Mouse (Mus musculus) hindlimb bud, embryonic 11.5 days (tissue): ENCODE results near the gene Dnajc6.

Experiments used
- DNase-seq: peaks from one replicate; pipeline ENCODE4 v3.0.0-alpha.2; 2012; ENCODE audit warnings: low read depth, low spot score; ENCODE audit errors: extremely low spot score

The Dnajc6 gene

DNA sequence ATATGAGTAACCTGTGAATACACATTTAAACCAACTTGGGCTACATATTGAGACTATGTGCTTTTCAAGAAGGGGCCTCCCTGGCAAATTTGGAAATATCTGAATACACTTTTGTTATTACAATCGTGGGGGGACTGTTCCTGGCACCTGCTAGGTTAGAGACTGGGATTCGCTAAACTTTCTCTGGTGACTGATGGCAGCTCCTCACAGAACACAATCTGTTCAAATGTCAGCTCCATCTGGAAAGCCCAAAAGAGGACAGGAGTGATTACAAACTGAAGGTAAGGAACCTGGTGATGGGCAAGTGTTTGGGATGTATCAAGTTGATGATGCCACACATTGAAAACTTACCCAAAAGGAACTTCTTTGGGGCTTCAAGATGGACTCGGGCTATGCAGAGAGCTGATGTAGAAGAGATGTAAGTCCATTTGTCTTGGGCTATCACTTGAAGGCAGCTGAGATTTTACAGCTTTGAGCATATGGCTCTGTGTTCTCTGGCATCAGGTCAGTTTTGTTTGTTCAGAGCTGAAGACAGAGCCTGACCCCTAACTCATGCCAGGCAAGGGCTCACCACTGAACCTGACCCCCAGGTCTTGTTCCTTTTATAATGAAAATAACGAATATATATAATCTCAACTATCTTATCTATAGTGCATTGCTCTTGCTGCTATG lies 68.4 kb downstream of the Dnajc6 start:
- DNase-seq: no peak

DNA sequence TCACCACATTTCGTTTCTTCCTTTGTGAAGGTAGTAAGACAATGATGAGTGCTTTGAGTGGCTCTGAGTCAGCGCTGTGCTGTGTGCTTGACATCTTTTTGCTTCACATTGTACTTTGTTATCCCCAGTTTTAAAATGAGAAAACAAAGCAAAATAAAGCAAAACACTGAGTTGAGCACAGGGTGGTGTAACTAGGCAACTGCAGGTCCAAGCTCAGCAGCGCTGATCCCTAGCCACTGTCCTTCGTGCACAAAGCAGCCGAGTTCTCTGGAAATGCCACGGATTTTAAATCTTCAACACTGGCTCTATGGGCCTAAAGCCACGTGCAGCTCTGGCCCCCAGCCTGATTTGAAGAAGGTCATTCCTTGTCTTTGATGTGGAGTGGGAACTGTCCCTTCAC lies 72.6 kb downstream of the Dnajc6 start:
- DNase-seq: no peak

DNA sequence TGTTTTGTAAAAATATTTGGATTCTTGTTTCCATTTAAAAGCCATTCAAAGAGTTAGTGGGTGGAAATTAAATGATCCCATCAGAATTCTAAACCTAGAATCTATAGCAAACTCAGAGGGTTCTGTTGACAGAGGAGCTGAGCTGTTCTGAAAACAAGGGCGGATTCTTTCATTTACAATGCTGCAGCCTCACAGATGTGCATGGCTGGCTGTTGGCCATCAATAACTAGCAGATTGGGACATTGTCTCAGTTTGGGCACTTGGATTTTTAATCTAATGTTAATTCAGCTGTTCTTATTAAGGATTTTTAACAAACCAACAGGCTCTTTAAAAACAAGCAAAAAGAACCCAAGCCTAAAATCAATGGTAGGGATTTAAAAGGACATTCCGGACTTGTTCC lies 75.7 kb downstream of the Dnajc6 start:
- no peak for DNase-seq

DNA sequence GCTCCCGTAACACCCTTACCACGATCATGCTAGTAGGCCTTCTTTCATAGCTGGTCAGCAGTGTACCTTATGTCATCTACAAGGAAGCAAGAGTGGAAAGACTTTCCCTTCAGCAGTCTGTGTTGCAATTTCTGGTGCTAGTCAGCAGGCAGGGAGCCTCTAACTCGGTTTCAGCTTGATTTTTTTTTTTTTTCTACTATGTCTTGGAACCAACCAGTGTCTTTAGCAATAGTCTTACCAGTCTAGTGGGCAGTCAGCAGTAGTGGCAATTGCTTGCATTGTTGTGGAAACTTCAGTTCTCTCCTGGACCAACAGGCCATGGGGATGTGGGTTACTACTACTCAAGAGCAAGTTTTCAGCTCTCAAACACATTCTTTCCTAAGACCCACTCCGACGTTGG lies 78.9 kb downstream of the Dnajc6 start:
- DNase-seq: no peak

DNA sequence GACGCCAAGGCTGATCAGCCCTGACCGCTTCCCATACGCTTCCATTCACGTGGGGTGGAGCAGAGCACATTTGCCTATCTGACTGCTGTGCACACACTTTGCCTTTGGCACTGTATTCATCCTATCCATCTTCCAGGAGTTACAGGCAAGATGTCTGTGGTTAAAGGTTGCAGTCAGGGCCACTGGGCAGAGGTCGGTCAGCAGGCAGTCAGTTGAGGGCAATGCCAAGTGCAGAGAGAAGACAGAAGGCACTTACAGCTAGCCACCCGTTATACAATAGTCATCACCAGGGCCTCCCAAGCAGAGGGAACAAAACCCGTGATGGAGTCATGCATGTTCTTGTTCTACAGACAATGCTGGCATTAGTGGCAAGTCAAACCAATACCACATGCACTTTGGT lies 82.3 kb downstream of the Dnajc6 start:
- DNase-seq: no peak

DNA sequence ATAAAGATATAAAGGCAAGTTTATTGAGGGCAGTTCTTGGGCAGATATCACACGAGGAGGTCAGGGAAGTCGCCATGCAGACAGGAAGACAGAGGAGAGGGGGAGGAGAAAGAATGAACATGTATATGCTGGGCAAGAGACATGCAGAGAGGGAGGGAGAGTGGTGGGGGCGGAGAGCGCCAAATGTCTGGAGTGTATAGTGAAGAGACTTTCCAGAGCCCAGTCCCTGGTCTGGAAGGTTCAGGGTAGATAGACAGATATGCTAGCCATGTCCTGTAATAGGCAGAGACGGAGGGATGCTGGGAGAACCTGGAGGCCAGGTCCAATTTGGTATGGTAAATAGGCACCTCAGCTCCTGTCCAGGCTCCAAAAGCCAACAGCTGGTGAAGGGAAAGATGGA lies 83.1 kb downstream of the Dnajc6 start:
- DNase-seq: no peak

DNA sequence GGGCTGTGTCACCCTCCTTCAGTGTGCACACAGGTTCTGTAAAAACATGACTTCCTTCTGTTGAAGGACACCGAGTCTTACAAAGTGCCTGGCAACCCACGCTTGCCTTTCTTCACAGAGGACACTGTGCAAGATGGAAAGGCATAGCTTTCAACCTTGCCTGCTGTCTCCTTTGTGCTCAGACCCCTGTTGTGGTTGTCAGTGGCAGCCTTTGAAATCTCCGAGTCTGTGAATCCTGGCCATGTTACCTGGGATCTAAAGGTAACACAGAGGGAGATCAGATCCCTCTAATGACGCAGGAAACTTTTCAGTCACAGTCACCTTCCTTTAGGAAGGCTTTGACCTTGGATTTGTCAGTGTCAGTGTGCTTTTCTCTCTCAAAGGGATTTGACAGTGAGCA lies 84.7 kb downstream of the Dnajc6 start:
- DNase-seq: no peak

DNA sequence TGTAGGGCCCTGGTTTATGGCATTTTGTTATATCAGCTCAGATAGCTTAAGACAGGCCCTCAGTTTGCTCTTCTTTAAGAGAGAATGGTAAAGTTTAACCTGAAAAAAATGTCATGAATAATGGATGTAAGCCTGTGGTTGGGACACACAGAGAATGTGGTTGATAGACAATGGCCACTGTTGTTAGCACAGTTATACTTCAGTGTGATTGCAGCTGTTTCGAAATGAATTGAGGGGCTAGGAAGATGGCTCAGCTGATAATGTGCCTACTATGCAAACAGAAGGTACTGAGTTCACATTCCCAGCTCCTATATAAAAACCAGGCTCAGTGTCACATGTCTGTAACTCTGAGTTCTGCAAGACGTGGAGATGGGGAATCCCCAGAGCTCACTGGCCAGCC lies 86.4 kb downstream of the Dnajc6 start:
- DNase-seq: no peak

DNA sequence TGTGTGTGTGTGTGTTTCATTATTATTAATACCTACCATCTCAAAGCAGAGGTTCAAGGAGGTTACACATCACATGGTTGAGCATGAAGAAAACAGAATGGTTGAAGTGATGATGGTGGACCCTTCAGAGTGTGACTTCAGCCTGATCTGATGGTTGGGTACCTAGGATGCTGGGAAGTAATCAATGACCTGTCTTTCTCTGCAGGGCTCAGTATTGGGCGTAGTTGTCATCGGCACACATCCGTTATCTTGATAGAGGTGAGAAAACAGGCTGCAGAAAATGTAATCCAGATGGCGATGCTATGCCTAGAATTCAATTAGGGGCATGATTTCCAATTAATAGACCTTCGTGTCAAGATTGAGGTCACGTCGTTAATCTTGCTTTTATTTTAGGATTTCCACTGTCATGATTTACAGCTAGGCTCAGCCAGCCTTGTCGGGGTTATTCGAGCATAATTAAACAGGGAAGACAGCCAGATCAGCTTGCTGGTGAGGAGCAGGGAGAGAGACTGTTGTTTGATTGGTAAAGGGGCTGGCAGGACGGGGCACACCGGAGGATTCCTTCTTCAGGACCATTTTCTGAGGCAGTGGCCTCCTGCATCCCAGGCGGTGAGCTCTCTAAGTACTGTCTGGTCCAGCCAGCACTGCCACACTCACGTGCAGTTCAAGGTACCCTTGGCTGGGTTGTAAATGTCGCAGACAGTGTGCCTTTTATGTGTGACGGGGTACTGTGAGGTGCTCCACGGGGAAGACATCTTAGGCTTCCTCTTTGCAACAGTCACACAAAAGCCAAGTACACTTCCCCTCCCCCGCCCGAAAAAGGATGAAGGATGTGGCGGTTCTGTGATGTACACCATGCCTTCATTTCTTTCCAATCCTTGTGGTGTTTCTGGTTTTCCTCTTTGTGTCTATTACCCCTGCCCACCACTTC lies 88.3 kb downstream of the Dnajc6 start:
- DNase-seq: no peak

DNA sequence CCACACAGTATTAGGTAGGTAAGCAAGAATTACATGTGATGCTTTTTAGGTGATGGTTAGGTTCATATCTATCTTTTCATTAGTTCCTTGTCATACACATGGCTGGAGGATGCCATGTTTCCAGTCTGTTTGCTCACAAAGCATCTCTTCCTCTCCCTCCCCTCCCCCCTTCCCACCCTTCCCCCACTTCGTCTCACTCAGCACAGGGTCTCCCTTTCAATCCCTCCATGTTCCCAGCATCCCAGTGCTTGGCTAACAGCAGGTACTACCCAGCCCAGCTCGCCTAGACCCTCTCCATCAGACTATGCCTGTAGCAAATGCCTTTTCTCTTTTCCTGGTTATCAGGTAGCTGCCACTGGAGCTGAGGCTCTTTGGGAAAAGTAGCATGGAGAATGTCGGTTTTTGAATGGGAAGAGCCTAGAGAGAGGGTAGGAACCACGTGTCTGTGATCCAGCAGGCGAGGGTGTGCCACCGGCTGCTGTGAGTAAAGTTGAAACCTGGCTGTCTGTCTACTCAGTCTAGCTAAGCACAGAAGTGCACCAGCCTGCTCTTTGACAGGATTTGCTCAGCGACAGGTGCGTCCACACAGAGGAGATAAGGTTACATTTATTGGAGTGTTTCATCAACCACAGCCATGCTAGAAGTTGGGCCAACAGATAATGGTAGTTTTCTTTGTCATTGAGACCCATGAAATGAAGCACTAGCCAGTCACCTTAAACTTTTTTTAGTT lies 89.2 kb downstream of the Dnajc6 start:
- DNase-seq: no peak

DNA sequence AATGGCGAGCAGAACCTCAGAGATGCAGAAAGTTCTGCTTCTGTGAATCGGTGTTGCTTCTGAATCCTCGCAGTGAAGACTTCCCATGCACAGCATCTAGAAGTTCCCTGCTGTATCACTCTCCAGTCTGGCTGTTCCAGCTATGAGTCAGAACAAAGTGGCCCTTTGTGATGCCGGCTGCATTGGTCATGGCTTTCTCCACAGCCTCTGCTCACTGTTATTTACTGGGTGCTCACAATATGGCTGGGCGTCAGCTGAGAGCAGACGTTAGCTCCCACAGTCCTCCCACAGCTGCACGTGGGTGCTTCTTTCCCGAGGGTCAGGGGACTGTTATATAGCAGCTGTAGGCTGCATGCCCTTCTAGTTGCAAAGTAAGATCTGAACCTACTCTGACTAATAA lies 92.5 kb downstream of the Dnajc6 start:
- no peak for DNase-seq

DNA sequence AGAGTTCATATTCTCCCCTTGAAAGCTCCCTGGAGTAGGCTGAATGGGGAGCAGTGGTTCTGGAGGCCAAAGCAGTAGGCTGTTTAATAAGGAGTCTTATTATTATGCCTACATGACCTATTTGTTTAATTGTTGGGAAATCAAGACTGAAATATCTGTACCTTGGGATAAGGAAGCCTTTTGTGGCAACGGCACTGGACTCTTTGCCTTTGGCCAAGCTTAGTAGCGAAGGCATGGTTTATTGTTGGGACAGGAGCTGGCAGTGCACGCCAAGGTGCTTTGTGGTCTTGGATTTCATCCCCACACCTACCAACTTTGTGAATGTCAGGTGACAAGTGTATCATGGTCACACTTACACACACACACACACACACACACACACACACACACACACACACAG lies 93.3 kb downstream of the Dnajc6 start:
- DNase-seq: no peak

DNA sequence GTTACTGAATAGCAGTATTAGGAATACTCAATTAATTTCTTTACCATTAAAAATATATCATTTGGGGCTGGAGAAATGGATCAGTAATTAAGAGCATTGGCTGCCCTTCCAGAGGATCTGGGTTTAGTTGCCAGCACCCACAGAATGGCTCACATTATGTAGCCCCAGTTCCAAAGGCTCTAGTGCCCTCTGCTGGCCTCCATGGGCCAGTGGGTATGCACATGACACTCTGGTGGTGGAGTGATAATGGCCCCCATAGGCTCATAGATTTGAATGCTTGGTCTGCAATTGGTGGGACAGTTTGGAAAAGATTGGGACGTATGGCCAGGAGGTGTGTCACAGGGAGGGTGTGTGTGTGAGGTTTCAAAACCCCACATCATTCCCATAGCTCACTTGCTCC lies 95.0 kb downstream of the Dnajc6 start:
- no peak for DNase-seq

DNA sequence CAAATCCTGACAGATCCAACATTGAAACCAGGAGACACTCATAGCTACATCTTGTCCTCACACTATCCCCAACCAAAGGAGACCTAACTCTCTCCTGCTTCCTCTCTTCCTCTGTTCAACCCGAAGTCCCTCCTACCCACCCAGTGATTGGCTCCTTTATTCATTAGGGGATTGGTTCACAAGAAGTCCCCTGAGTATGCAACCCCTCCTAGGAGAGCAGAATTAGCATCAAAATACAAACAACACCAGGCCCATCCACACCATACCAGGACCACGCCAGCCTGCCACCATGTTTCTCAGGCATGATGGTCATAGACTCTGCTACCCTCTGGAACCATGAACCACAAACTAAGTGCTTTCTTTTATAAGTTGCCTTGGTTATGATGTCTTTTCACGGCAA lies 96.0 kb downstream of the Dnajc6 start:
- DNase-seq: no peak

DNA sequence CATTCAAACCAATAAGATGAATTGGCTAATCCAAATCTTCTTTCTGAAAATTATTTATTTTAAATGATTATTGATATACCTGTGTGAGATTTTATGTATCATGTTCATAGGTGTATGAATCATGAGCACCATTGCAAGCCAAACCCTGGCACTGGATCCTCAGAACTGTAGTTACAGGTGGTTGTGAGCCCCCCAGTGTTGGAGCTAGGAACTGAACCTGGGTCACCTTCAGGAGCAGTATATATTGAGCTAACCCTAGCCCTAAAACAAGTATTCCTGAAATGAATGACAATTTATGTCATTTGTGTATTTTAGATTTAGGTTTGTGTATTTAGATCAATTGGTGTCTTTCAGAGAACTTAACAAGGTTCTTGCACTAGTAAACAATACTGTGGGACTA lies 105.3 kb downstream of the Dnajc6 start:
- DNase-seq: no peak

DNA sequence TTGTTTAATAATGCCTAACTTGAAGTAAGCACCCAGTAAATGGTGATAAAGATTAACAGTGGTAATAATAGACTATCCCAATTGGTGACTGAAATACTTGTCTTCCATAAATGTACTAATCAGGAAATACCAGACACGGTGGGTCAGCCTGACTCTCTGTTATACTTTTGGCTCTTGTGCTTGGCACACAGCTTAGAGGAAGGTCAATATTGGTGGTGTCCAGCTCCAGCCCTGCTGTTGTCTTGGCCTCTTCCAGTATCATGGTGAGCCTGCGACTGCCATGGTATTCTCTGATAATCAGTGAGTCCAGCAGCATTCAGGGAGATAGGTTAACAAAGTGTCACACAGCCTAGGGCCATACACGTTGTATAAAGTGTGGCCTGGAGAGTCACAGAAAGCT lies 107.2 kb downstream of the Dnajc6 start:
- no peak for DNase-seq

DNA sequence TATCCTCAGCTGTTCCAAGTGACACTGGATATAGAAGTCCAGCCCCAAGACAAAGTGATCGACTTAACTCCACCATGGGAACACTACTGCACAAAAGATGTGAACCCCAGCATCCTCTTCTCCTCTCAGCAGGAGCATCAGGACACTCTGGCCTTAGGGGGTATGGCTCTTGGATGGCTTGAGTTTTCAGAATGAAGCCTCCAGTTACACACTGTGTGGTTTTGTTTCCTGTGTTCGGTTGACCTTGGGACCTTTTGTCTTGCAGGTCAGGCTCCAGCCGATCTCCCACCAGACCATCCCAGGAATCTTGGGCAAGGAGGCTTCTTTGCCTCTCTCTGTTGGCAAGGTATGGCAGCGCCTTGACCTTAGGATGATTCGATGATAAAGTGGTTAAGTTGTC lies 120.1 kb downstream of the Dnajc6 start:
- no peak for DNase-seq

DNA sequence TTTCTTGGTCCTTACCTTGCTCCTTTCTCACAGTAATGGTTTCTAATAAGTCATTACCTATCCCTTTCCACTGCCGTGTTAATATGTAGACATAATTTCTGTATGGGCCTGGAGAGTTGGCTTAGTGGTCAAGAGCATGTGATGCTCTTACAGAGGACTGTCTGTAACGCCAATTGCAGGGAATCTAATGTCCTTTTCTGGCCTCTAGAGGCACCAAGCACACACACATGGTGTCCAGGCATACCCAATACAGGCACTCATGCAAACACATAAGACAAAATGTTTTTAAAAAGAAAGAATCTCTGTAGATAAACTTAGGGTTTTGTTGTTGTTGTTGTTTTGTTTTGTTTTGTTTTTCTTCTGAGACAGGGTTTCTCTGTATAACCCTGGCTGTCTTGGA lies 121.3 kb downstream of the Dnajc6 start:
- no peak for DNase-seq

DNA sequence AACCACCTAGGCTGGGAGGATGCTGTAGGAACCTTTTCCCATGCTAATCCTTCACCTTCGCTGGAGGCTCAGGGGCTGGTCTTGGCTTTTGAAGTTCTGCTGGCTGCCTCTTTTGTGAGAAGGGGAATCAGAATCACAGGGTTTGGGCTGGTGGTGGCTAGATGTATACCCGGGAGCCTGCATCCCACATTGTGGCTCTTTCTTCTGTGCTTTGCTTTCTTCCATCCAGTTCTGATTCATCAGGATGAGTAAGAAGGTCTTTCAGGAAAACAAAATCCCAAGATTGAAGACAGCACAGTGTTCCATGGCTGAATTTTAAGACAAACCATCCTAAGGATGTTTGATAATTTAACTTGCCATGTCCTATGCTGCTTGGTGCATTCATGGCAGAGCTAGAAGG lies 123.8 kb downstream of the Dnajc6 start:
- DNase-seq: no peak

DNA sequence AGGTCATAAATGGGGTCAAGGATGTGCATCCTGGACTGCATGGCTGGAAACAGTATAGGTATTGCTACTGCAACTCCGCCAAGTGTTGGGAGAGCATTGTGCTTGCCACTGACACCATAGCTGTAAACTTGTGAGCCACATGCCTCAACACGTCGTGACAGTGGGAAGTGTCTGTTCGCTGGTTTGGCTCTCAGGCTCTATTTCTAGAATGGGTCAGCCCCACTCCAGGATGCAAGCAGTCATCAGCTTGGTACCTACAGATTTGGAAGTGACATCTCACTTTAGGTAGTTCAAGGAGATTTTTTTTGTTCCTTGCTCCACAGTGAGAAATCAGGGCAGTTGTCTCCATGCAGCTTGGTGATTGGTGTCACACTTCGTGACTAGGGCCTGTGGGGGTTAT lies 124.8 kb downstream of the Dnajc6 start:
- no peak for DNase-seq

DNA sequence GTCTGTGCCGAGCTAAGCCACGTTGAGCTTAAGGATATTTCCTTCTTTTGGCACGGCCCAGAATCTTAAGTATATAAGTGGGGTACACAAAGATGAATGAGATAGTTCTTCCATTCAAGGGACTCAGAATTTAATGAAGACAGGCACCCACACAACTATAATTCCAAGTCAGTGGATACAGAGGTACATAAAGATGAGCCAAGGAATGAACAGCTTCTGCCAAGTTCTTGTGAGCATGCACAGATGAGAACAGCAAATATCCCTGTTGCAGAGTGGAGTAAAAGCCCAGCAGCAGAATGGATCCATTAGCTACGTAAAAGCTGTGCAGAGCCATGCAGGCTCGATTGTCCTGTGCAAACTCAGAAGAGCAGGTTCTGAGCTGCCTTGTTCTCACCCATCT lies 128.8 kb downstream of the Dnajc6 start:
- DNase-seq: no peak

DNA sequence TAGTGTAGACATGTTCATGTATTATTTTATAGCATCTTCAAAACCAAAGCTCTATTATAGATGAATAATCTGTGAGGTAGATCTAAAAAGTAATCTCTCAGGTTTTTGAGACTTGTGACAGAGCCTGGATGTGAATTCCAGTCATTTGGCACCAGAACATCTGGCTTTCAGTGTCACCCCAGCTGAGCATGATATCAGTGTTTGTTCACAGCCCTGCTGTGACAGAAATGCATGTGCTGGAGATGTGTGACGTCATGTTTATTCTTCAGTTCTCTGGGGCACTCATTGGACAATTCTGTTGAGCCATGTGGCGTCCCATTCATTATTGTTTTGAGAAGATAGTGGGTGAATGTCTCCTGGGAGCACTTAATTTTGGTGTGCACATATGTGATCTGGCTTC lies 139.1 kb downstream of the Dnajc6 start:
- no peak for DNase-seq
